Mouse (Mus musculus) ES-E14 (cell line): ENCODE measurements around the gene Psmd14. TPM values are rescaled to one million over a fixed set of nuclear protein-coding genes. Genes with fewer than 3 reads are reported as not detected.

Source experiments
- DNase-seq: peaks from one replicate; pipeline ENCODE4 v3.0.0-alpha.2; 2013; ENCODE audit warnings: low read depth, low spot score
- H3K27ac ChIP-seq: 2 replicates; pipeline ENCODE4 v1.5.1; 2012; ENCODE audit warnings: low read depth, mild to moderate bottlenecking, low read length, moderate library complexity, mixed read lengths; ENCODE audit not compliant: poor library complexity, insufficient read depth, severe bottlenecking
- H3K36me3 ChIP-seq: 2 replicates; pipeline ENCODE4 v1.6.1; 2012; ENCODE audit warnings: mild to moderate bottlenecking, low read length, moderate library complexity, mixed read lengths; ENCODE audit not compliant: control insufficient read depth, poor library complexity, insufficient read depth, severe bottlenecking
- H3K4me1 ChIP-seq, 2 experiments: fragments of 150-350 bp in 1 of 2; sonication (generic) in 1 of 2; 2 replicates each; pipeline ENCODE4 v1.6.1; 2012; ENCODE audit warnings: low read length in 2 of 2, mild to moderate bottlenecking in 1 of 2, mixed read lengths in 1 of 2; ENCODE audit not compliant: control insufficient read depth in 2 of 2, insufficient read depth in 2 of 2, poor library complexity in 1 of 2
- H3K4me3 ChIP-seq, 2 experiments: fragments of 150-350 bp in 1 of 2; sonication (generic) in 1 of 2; 2 replicates each; pipeline ENCODE4 v1.5.1; 2012; ENCODE audit warnings: low read length in 2 of 2, low read depth in 1 of 2, mild to moderate bottlenecking in 1 of 2, mixed read lengths in 1 of 2; ENCODE audit not compliant: insufficient read depth in 1 of 2, poor library complexity in 1 of 2, severe bottlenecking in 1 of 2
- H3K9ac ChIP-seq: 2 replicates; pipeline ENCODE4 v1.6.1; 2012; ENCODE audit warnings: low read depth, mild to moderate bottlenecking, low read length, mixed read lengths; ENCODE audit not compliant: poor library complexity, insufficient read depth, severe bottlenecking
- H3K9me3 ChIP-seq: fragments of 150-350 bp; sonication (generic); 2 replicates; pipeline ENCODE4 v1.6.1; 2012; ENCODE audit warnings: low read depth, mild to moderate bottlenecking, low read length; ENCODE audit not compliant: control insufficient read depth, insufficient read depth
- CHD2 ChIP-seq: IDR thresholded peaks from 2 replicates; pipeline ENCODE4 v1.6.1; 2014; ENCODE audit warnings: mild to moderate bottlenecking, low read depth, low read length, inconsistent platforms
- HCFC1 ChIP-seq: IDR thresholded peaks from 2 replicates; pipeline ENCODE4 v1.6.1; 2012; ENCODE audit warnings: low read length, inconsistent platforms, borderline replicate concordance; ENCODE audit not compliant: insufficient read depth
- MAFK ChIP-seq: IDR thresholded peaks from 2 replicates; pipeline ENCODE4 v1.6.1; 2014; ENCODE audit warnings: mild to moderate bottlenecking, low read depth, low read length, inconsistent platforms; ENCODE audit not compliant: insufficient read depth
- ZC3H11A ChIP-seq: IDR thresholded peaks from 2 replicates; pipeline ENCODE4 v1.6.1; 2012; ENCODE audit warnings: low read depth, mild to moderate bottlenecking, inconsistent platforms, low read length, borderline replicate concordance
- ZNF384 ChIP-seq: IDR thresholded peaks from 2 replicates; pipeline ENCODE4 v1.6.1; 2012; ENCODE audit warnings: low read depth, low read length, inconsistent platforms
- in situ Hi-C, 2 experiments: fragments of 600-800 bp; cut with MboI; formaldehyde crosslinking; loops; one replicate each; pipeline ENCODE4 v1.15.1; 2025; ENCODE audit warnings: low sequenced_read_pairs in 2 of 2, inconsistent platforms in 1 of 2; ENCODE audit not compliant: unreplicated experiment in 2 of 2
- total RNA-seq: library from RNA; depleted of rRNA; stranded (reverse); fragments of 300-350 nt; gene quantifications from 2 replicates; pipeline ENCODE4 v1.2.3, GENCODE M21; 2012; rRNA removed

Psmd14 gene
- total RNA-seq: 94.0 and 164 TPM in 2 replicates

GRCm38 (mm10) chr2:61711108-61712040, at the start of gene Psmd14:
Gene Psmd14 (plus strand): TSS chr2:61711694.
- in situ Hi-C loops: no loop called here
- peaks cover 0 to 4% of the 10 kb centered on the region in 2 experiments; a peak in 1 of 4 replicates for H3K4me1 ChIP-seq

GRCm38 (mm10) chr2:61662833-61663232, 48.7 kb upstream of the Psmd14 start:
- DNase-seq: no peak
- H3K4me3 ChIP-seq: no peak overlapping the region
- no peaks in the 10 kb centered on the region for H3K36me3 ChIP-seq
- H3K9ac ChIP-seq: no peak overlapping the region
- in situ Hi-C loops: loop anchor here in 1 of 2 experiments (25.0 kb wide), 1 partner anchor 299 kb away; no protein-coding TSS in a partner anchor
- no peaks in the 10 kb centered on the region for H3K4me1 ChIP-seq
- TF ChIP-seq CHD2 (no peak), ZNF384 (no peak), HCFC1 (no peak), MAFK (no peak), ZC3H11A (no peak)
- no peak overlapping the region for H3K27ac ChIP-seq
- no peaks in the 10 kb centered on the region for H3K9me3 ChIP-seq

More at GRCm38 (mm10) chr2:61711108-61712040, at the start of gene Psmd14:
- H3K4me3 ChIP-seq: peak within 1 kb of the TSS; percentile 89 to 97
- peak within 1 kb of the TSS; percentile 98 for H3K9ac ChIP-seq
- peak; percentile 80 for DNase-seq
- no peak for TF ChIP-seq CHD2
- peak; percentile 61; the same call in 1 of the 2 replicates for TF ChIP-seq MAFK
- TF ChIP-seq ZC3H11A: no peak
- TF ChIP-seq HCFC1: peak; percentile 62; the same call in 1 of the 2 replicates
- peak; percentile 95 for TF ChIP-seq ZNF384
- H3K27ac ChIP-seq: peak within 1 kb of the TSS; percentile 78
- H3K9me3 ChIP-seq: no peaks in the 10 kb centered on the region
- peaks cover 2% of the 10 kb centered on the region; the same call in 1 of the 2 replicates for H3K36me3 ChIP-seq

- TF ChIP-seq MAFK (no peak), ZNF384 (no peak), ZC3H11A (no peak), HCFC1 (no peak), CHD2 (no peak)
- Histone ChIP-seq H3K9ac (no peak overlapping the region), H3K36me3 (no peaks in the 10 kb centered on the region), H3K4me1 (no peaks in the 10 kb centered on the region), H3K27ac (no peak overlapping the region), H3K4me3 (no peak overlapping the region), H3K9me3 (no peaks in the 10 kb centered on the region)
- in situ Hi-C loops: loop anchor here in 1 of 2 experiments (25.0 kb wide), 1 partner anchor 299 kb away; no protein-coding TSS in a partner anchor
- DNase-seq: no peak
These were observed 47.8 kb upstream of the Psmd14 start for GRCm38 (mm10) chr2:61663573-61664241.

GRCm38 (mm10) chr2:61667420-61667819, 44.1 kb upstream of the Psmd14 start:
- no peak overlapping the region for H3K27ac ChIP-seq
- no peaks in the 10 kb centered on the region for H3K36me3 ChIP-seq
- no peaks in the 10 kb centered on the region for H3K4me1 ChIP-seq
- TF ChIP-seq MAFK: no peak
- TF ChIP-seq ZNF384: no peak
- TF ChIP-seq ZC3H11A: no peak
- no peak for TF ChIP-seq HCFC1
- TF ChIP-seq CHD2: no peak
- H3K9me3 ChIP-seq: no peaks in the 10 kb centered on the region
- H3K4me3 ChIP-seq: no peak overlapping the region
- in situ Hi-C loops: loop anchor here in 1 of 2 experiments (25.0 kb wide), 1 partner anchor 295 kb away; no protein-coding TSS in a partner anchor
- H3K9ac ChIP-seq: no peak overlapping the region
- no peak for DNase-seq
